Mouse (Mus musculus) heart, adult 2 months (tissue): Measurements from ENCODE around the gene Cenpu. TPM values are rescaled to one million over a fixed set of nuclear protein-coding genes. Genes with fewer than 3 reads are reported as not detected.
A peak's percentile ranks its signal among the peaks of the same experiment; 100 is the strongest.

Source experiments
- DNase-seq, 2 experiments: peaks; one replicate each; pipeline ENCODE4 v3.0.0; 2021
- H3K27ac ChIP-seq: fragments of 200-600 bp; 2 replicates; pipeline ENCODE4 v1.8.1; 2022
- H3K27me3 ChIP-seq: fragments of 200-500 bp; 2 replicates; pipeline ENCODE4 v1.6.1; 2012; ENCODE audit warnings: mild to moderate bottlenecking, low read length, inconsistent platforms, mixed read lengths; ENCODE audit not compliant: control insufficient read depth, insufficient read depth
- H3K36me3 ChIP-seq: fragments of 200-500 bp; 2 replicates; pipeline ENCODE4 v1.6.1; 2012; ENCODE audit warnings: low read length, inconsistent platforms; ENCODE audit not compliant: control insufficient read depth, insufficient read depth
- H3K4me1 ChIP-seq: fragments of 200-500 bp; 2 replicates; pipeline ENCODE4 v1.6.1; 2011; ENCODE audit warnings: low read length; ENCODE audit not compliant: control insufficient read depth, insufficient read depth
- H3K4me3 ChIP-seq: fragments of 200-600 bp; 2 replicates; pipeline ENCODE4 v1.8.1; 2022
- H3K79me2 ChIP-seq: fragments of 200-500 bp; replicated peaks from 2 replicates; pipeline ENCODE4 v1.6.1; 2012; ENCODE audit warnings: mild to moderate bottlenecking, inconsistent platforms, low read length, moderate library complexity, mixed read lengths; ENCODE audit not compliant: control insufficient read depth, insufficient read depth
- H3K9ac ChIP-seq: fragments of 200-500 bp; 2 replicates; pipeline ENCODE4 v1.6.1; 2012; ENCODE audit warnings: low read depth, mild to moderate bottlenecking, control low read depth, inconsistent platforms, low read length, mixed read lengths
- CTCF ChIP-seq: fragments of 200-600 bp; IDR thresholded peaks from 2 replicates; pipeline ENCODE4 v1.8.1; 2022; ENCODE audit warnings: antibody characterized with exemption, mild to moderate bottlenecking, moderate library complexity
- EP300 ChIP-seq: fragments of 200-500 bp; IDR thresholded peaks from 2 replicates; pipeline ENCODE4 v1.6.1; 2011; ENCODE audit warnings: low read depth, low read length, control low read depth; ENCODE audit not compliant: insufficient read depth
- POLR2A ChIP-seq: fragments of 200-500 bp; IDR thresholded peaks from 2 replicates; pipeline ENCODE4 v1.6.1; 2011; ENCODE audit warnings: mild to moderate bottlenecking, low read depth, low read length, control low read depth; ENCODE audit not compliant: insufficient read depth
- WGBS: fragments of 180-500 bp; shearing (Covaris S2); methylation state at CpG from one replicate; pipeline ENCODE4 v1.1.7; 2018; 5-methylcytosine and 5-hydroxymethylcytosine counted together
- intact Hi-C: fragments of 180-260 bp; cut with DNase I; formaldehyde crosslinking; loops from one replicate; pipeline ENCODE4 v1.15.1; 2025
- polyA plus RNA-seq: library from polyadenylated mRNA; depleted of rRNA; stranded (reverse); fragments of >200 nt; gene quantifications from 2 replicates; pipeline ENCODE4 v1.2.3, GENCODE M21; 2012
- total RNA-seq, 2 experiments: library from RNA; stranded (reverse); gene quantifications; 2 replicates each; pipeline ENCODE4 v1.2.3; 2021

Cenpu gene
- total and polyA plus RNA-seq, 3 experiments: 0.21 to 0.73 (median 0.30) TPM

DNA sequence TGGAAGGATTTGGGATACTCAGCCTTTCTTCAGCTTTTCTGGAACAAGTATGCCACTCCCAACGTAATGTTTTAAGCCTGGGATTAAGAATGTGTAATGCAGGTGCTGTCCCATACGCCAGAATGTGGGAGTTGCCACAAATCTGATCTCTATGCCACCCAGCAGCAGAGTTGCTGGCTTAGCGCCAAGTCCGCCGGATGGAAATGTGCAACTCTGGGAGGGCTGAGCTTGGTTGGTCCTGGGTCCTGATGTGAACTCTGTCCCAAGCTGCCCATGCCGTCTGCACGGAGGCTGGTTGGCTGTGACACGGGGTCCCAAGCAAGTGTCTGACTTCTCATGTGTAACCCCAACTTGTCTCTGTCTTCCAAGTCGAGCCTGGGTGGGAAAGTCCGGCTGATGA lies 25.0 kb upstream of the Cenpu start:
- TF ChIP-seq POLR2A (no peak), EP300 (no peak), CTCF (no peak)
- Histone ChIP-seq H3K4me3 (no peak overlapping the region), H3K27ac (no peak overlapping the region), H3K9ac (no peak overlapping the region), H3K79me2 (no peaks in the 10 kb centered on the region), H3K27me3 (no peaks in the 10 kb centered on the region), H3K36me3 (no peaks in the 10 kb centered on the region; the same call in none of the 2 replicates), H3K4me1 (no peaks in the 10 kb centered on the region)
- 68% methylated on average over 10 of the region's 10 CpGs for WGBS
- DNase-seq: no peak
- intact Hi-C loops: no loop called here

DNA sequence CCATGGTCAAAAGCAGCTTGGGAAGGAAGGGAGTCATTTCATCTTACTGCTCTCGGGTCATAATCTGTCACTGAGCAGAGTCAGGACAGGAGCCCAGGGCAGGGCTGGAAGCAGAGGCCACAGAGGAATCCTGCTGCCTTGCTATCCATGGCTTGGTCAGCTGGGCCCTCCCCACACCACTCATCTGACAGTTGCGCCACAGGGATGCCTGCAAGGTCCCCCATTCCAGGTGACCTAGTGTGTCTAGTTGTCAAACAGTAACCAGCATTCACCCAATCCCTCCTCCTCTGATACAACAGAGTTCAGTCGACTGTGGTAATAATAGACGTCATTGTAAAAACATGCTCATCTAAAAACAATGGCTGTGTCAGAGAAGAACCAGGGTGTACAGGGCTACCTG lies 22.3 kb upstream of the Cenpu start:
- Histone ChIP-seq H3K4me3 (no peak overlapping the region), H3K9ac (no peak overlapping the region), H3K79me2 (no peaks in the 10 kb centered on the region), H3K27ac (no peak overlapping the region), H3K27me3 (no peaks in the 10 kb centered on the region), H3K4me1 (no peaks in the 10 kb centered on the region), H3K36me3 (no peaks in the 10 kb centered on the region; the same call in 1 of the 2 replicates)
- WGBS: 78% methylated on average over 4 of the region's 4 CpGs
- intact Hi-C loops: no loop called here
- TF ChIP-seq CTCF: no peak
- no peak for TF ChIP-seq EP300
- no peak for TF ChIP-seq POLR2A
- DNase-seq: no peak

GRCm38 (mm10) chr8:46530541-46530940 lies 21.3 kb upstream of the Cenpu start:
- intact Hi-C loops: no loop called here
- TF ChIP-seq CTCF: no peak
- no peak for TF ChIP-seq POLR2A
- no peak for TF ChIP-seq EP300
- Histone ChIP-seq H3K9ac (no peak overlapping the region), H3K27me3 (no peaks in the 10 kb centered on the region), H3K4me1 (no peaks in the 10 kb centered on the region), H3K79me2 (no peaks in the 10 kb centered on the region), H3K36me3 (no peaks in the 10 kb centered on the region; the same call in 1 of the 2 replicates), H3K4me3 (no peak overlapping the region), H3K27ac (no peak overlapping the region)
- 46% methylated on average over 4 of the region's 4 CpGs for WGBS
- no peak for DNase-seq

- WGBS: 82% methylated on average over 7 of the region's 7 CpGs
- intact Hi-C loops: no loop called here
- Histone ChIP-seq H3K9ac (no peak overlapping the region), H3K4me1 (no peaks in the 10 kb centered on the region), H3K79me2 (no peaks in the 10 kb centered on the region), H3K4me3 (no peak overlapping the region), H3K36me3 (no peaks in the 10 kb centered on the region), H3K27ac (no peak overlapping the region), H3K27me3 (no peaks in the 10 kb centered on the region)
- no peak for TF ChIP-seq CTCF
- no peak for TF ChIP-seq POLR2A
- no peak for TF ChIP-seq EP300
- no peak for DNase-seq
These were observed 17.9 kb upstream of the Cenpu start for GRCm38 (mm10) chr8:46533926-46534325.

DNA sequence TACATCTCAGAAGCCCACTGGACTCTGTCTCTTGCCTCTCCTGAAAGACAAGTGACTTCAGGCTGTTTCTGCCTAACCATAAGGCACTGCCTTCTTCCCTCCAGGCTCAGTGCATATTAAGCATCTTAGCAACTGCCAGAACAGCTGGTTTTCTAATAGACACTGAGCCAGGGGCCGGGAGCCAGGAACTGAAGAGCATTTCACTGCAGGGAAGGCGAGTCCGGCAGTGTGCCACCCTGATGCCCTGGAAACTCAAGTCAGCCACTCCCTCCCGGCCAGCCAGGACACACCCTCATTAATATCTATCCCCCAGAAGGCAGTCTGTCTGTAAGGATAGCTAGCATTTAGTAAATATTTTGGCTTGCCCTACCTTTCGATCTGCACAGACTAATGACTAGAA lies 12.1 kb upstream of the Cenpu start:
- Histone ChIP-seq H3K4me3 (no peak overlapping the region), H3K4me1 (no peaks in the 10 kb centered on the region), H3K79me2 (no peaks in the 10 kb centered on the region), H3K36me3 (no peaks in the 10 kb centered on the region), H3K27ac (no peak overlapping the region), H3K27me3 (no peaks in the 10 kb centered on the region), H3K9ac (no peak overlapping the region)
- peak; percentile 71 to 78 for DNase-seq
- 0 out of 2 replicates have a peak, but pooled peaks have one; percentile 21 for TF ChIP-seq EP300
- TF ChIP-seq CTCF: no peak
- 25% methylated on average over 5 of the region's 5 CpGs for WGBS
- intact Hi-C loops: loop anchor here (10.0 kb wide), 1 partner anchor 355 kb away; no protein-coding TSS in a partner anchor

DNA sequence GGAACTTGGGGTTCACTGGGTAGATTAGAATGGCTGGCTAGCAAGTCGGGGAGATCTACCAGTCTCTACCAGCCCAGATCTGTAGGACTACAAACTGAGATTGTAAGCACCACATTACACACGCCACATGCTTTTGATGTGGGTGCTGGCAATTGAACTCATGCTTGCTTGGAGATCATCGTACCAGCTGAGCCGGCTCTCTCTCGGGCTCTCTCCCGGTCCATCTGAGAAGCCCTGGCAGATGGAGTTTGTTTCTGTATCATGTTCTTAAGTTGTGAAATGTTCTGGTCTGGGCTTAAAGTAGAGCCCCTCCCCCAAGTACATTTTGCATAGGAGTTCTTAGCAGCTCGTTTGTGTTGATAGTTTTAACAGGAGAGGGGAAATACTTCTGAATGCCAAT lies 8.6 kb upstream of the Cenpu start:
- no peaks in the 10 kb centered on the region; the same call in 1 of the 2 replicates for H3K4me1 ChIP-seq
- H3K27me3 ChIP-seq: no peaks in the 10 kb centered on the region
- no peaks in the 10 kb centered on the region for H3K79me2 ChIP-seq
- no peaks in the 10 kb centered on the region for H3K36me3 ChIP-seq
- intact Hi-C loops: loop anchor here (10.0 kb wide), 1 partner anchor 358 kb away; no protein-coding TSS in a partner anchor
- WGBS: 61% methylated on average over 7 of the region's 7 CpGs
- H3K27ac ChIP-seq: no peak overlapping the region
- TF ChIP-seq POLR2A (no peak), CTCF (no peak), EP300 (no peak)
- no peak for DNase-seq
- no peak overlapping the region for H3K4me3 ChIP-seq
- H3K9ac ChIP-seq: no peak overlapping the region
